Mouse (Mus musculus) thymus, postnatal 0 days (tissue): Measurements from ENCODE around the gene Sgms1. TPM values are rescaled to one million over a fixed set of nuclear protein-coding genes. Genes with fewer than 3 reads are reported as not detected.
A peak's percentile ranks its signal among the peaks of the same experiment; 100 is the strongest.

ENCODE experiments used
- DNase-seq: peaks from one replicate; pipeline ENCODE4 v3.0.0-alpha.2; 2015; ENCODE audit warnings: low spot score
- polyA plus RNA-seq: library from polyadenylated mRNA; unstranded; fragments of >200 nt; fragmentation: Nextera tagmentation; extraction: Ambion mirVana; gene quantifications from 2 replicates; pipeline ENCODE4 v1.2.1, GENCODE M21; 2015

Sgms1 gene
- polyA plus RNA-seq, 1 experiment from 2014 or later = 5.3 TPM

DNA sequence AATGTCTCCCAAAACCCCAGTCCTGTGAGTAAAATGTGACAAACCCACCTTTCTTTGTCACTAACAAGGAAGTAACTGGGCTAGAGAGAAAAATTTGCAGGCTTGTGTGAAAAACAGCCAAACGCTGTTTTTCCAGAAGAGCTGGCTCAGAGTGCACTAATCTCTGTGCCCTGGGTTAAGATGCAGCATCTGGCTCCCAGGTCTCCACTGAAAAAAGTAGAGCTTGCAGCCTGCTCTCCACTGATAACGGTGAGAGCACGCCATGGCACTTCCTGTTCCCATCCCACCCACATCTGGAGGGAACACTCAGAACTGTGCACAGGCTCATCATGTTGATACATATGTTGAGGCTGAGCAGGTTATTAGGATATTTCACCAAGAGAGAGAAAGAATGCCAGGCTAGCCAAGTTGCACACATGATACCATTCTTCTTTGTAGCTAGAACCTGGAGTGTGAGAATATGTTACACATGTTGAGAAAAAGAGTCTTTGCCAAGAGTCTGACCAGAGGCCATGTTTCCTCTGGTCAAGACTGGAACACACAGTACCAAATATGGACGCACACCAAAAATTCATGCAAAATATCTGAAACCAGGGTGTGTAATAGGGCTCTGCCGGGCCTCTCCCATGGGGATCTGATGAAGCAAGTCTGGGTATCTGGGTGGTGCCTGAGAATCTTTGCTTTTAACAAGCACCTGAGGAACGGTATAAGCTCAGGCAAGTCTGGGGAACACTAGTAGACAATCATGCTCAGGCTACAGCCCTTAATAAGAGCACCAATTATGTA is 116.8 kb downstream of the Sgms1 start:
- peak; percentile 51 for DNase-seq

- peak; percentile 44 for DNase-seq
These were observed 117.9 kb downstream of the Sgms1 start for GRCm38 (mm10) chr19:32271455-32272200.

DNA sequence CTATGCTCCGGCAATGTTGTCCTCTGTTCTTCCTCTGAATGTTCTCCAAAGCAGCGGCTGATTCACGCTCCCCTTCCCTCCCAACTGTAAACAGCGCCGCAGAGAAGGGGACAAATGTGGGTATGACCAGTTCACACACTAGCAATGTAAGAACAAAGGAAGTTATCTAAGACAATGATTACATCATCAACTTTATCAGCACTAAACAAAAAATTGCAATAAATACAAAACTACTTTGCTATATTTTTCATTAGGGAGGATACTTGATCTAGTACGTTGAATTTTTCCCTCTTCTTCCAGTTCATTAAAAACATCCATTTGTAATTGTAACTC is 119.7 kb downstream of the Sgms1 start:
- no peak for DNase-seq

DNA sequence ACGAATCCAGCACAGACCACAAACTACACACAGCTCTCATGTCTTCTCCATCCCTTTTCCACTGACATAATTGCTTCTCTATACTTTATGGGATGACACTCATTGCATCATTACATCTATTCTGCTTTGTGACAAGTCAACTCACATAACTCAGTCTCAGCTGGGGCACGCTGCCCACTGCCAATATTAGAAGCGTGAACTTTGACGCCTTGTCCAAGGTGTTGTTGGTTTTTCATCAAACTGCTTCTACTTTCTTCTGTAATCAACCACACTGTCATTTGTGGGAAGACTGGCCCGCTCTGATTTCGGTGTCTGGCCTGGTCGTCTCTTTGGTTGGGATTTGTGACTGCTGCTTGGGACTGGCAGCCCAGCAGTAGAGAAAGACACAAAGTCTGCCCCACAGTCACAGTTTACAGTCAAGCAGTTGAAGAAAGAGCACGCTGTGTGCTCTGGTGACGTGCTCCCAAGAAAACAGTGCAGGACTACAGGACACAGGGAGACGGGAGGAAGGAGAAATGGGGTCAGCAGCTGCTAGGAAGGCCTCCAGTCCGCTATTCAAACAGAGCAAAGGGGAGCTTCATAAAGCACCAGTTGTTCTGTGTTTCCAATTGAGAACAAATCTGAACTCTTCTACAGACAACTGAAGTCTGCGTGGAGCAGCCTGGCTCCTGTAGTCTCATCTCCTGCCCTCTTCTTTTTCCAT is 120.2 kb downstream of the Sgms1 start:
- no peak for DNase-seq

DNA sequence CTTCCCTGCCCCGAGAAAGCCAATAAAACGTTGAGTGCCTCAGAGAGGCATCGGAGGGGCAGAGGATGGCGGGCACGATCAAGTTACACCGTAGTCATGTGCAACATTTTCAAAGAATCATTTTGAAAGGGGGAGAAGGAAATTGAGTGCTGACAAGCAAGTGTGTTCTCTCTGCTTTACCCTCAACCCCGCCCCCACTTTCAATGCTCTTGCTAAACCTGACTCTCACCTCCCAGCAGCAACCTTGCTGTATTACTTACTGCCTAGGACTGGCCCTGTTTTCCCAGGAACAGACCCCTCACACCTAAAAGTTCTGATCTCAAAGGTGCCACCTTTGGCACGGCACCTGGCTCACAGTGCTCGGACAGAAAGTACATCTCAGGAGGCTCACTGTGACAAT is 121.0 kb downstream of the Sgms1 start:
- no peak for DNase-seq

GRCm38 (mm10) chr19:32266385-32267252 is 122.9 kb downstream of the Sgms1 start:
- peak; percentile 34 for DNase-seq

GRCm38 (mm10) chr19:32263753-32264152 is 125.8 kb downstream of the Sgms1 start:
- no peak for DNase-seq

GRCm38 (mm10) chr19:32262805-32263572 is 126.5 kb downstream of the Sgms1 start:
- DNase-seq = no peak

- no peak for DNase-seq
These were observed 128.4 kb downstream of the Sgms1 start for GRCm38 (mm10) chr19:32260869-32261688.

GRCm38 (mm10) chr19:32259830-32260229 is 129.7 kb downstream of the Sgms1 start:
- DNase-seq = no peak

DNA sequence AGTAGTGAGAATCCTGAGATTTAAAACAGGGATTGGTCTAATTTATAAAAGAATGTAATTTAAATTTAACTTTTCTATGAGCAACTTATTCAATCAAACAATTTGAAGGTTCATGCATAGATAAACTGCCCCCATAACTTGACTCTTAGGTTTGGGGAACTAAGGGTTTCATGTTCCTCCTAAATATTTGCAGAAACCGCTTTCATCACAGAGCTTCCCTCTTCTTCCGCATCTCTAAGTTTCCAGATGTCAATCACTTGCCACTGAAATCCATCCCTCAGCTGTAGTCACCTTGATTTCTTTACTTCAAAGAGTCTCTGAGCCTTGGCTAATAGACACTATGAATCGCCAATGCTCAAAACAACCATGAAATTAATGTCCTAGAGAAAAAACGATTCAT is 130.5 kb downstream of the Sgms1 start:
- DNase-seq = no peak

DNA sequence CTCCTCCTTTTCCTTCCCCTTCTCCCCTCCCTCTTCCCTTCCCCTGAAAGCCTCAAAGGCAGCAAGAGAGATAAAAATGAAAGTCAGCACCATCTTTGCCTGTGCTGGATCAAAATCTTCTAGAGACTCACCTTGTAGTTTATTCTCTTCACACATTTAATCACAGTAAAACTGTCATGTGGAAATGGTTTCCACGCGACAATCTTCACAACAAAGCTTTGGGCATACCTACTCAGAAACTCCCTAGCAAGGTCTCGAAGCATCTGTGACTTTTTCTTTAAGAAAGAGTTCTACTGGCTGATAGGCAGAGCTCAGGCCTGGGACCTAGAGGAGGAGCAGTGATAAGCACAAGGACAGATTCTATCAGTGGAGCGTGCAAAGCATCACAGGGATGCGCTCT is 131.4 kb downstream of the Sgms1 start:
- no peak for DNase-seq

DNA sequence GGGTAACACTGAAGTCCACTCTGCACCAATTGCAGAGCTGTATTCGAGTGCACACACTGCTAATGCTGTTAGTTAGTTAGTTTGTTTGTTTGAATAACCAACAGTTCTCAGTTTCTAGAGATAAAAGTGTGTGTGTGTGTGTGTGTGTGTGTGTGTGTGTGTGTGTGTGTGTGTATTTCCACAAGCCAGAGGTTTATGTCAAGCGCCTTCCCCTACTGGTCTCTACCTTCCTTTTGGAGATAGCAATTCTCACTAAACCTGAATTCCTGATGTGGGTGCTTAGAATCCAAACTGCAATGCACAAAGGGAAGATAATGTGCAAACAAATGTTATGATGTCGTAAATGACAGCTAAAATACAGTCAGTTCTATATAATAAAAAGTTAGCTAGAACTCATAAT is 131.9 kb downstream of the Sgms1 start:
- no peak for DNase-seq

DNA sequence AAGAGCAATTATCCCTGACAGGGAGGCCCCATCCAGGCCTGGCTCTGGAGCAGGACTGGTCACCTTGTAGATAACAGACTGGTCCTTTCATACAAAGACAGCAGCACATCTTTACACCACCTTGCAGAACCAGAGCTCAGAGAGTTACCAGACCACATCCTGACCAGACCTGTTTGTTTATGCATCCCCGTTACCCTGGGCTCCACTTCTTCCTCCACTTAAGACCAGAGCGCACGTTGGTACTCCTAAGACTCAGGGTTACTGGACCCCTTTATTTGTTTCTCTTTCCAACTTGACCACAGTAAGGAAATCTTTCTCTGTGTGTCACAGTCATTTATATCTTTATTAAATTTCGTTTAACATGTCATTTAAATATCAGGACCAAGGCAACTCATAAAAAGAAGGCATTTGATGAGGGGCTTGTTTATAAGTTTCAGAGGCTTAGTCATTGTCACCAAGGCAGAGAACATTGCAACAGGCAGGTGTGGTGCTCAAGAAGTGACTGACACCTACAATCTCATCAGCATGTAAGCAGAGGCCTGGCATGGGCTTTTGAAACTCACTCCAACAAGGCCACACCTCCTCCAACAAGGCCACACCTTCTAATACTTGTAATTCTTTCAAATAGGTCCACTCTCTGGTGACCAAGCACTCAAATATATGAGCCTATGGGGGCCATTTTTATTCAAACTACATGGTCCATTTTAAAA is 132.7 kb downstream of the Sgms1 start:
- DNase-seq = no peak

- no peak for DNase-seq
These were observed 133.9 kb downstream of the Sgms1 start for GRCm38 (mm10) chr19:32255429-32256185.

DNA sequence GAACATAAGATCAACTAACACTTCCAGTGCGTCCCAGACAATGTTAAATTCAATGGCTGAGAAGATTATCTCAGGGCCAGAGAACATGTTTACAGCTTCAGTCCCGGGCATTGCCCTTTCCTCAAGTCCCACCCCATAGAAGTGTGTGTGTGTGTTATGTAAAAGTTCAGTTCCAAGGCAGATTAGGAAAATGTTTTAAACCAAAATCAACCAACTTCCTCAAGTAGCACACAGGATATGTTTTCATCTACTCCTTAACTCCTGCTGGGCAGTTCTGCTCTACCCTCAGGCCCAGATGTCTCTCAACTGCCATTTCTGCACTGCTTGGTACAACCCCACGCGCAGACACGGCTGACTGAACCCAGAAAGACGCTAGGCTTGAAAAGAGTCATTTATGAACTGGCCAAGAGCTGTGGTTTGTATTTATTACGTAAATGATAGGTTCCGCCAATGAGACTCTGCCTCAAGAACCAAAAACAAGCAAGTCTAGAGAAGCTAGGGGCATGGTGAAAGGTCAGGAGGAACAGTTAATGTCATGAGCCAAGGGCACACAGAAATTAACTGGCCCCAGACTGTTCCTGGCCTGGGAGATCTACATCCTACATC is 134.7 kb downstream of the Sgms1 start:
- DNase-seq = no peak

GRCm38 (mm10) chr19:32254204-32254603 is 135.3 kb downstream of the Sgms1 start:
- DNase-seq = no peak

DNA sequence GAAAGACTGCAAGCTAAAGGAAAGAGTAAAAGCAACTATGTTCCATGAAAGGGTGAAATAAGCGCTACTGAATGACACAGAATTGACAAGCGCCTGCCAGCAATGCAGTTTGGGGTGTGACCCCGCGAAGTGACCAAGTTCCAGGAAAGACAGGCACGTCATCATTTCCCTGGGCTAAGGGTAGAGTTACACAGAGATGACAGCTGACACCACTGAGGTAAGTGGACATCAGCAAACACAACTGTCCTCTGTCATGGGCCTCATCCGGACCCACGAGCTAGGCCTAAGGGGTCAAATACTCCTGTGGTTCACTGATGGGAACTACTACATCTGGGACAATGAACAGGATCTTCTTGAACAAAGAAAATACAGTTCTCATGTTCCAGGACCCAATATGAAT is 136.5 kb downstream of the Sgms1 start:
- no peak for DNase-seq
